Mouse (Mus musculus): ENCODE measurements around the gene Gys1.

- TF ChIP-seq GATA1 (IDR thresholded peaks at IDR 0.05; ENCODE audit: low read length) (no peak), TAL1 (IDR thresholded peaks at IDR 0.05; ENCODE audit: low read length) (no peak)
Measured at GRCm38 (mm10) chr7:45408351-45408750, 26.3 kb upstream of the Gys1 start.

All from erythroblast, embryonic 14.5 days (primary cell).